Mouse (Mus musculus) intestine, postnatal 0 days (tissue): Measurements from ENCODE around the gene Spef1. TPM values are rescaled to one million over a fixed set of nuclear protein-coding genes. Genes with fewer than 3 reads are reported as not detected.

Experiments
- ATAC-seq: fragments of 200-750 bp; cut with Nextera tagmentation; 2 replicates; pipeline ENCODE4 v1.8.0; 2017; ENCODE audit warnings: mild to moderate bottlenecking, moderate TSS enrichment, moderate library complexity
- H3K27ac ChIP-seq: fragments of 300-500 bp; sonication (generic); 2 replicates; pipeline ENCODE4 v1.5.1; 2014; ENCODE audit warnings: mild to moderate bottlenecking, low read depth, low read length, moderate library complexity
- H3K27me3 ChIP-seq: fragments of 300-500 bp; sonication (generic); replicated peaks from 2 replicates; pipeline ENCODE4 v1.6.1; 2014; ENCODE audit warnings: low read length, mixed read lengths; ENCODE audit not compliant: control insufficient read depth, insufficient read depth
- H3K36me3 ChIP-seq: fragments of 300-500 bp; sonication (generic); 2 replicates; pipeline ENCODE4 v1.6.1; 2014; ENCODE audit warnings: mild to moderate bottlenecking, moderate library complexity; ENCODE audit not compliant: control insufficient read depth, insufficient read depth
- H3K4me1 ChIP-seq: fragments of 300-500 bp; sonication (generic); replicated peaks from 2 replicates; pipeline ENCODE4 v1.6.1; 2014; ENCODE audit warnings: antibody characterized with exemption, low read length, mixed read lengths; ENCODE audit not compliant: control insufficient read depth, insufficient read depth
- H3K4me2 ChIP-seq: fragments of 300-500 bp; sonication (generic); replicated peaks from 2 replicates; pipeline ENCODE4 v1.6.1; 2014; ENCODE audit warnings: low read depth, mild to moderate bottlenecking, moderate library complexity
- H3K4me3 ChIP-seq: fragments of 300-500 bp; sonication (generic); 2 replicates; pipeline ENCODE4 v1.5.1; 2014; ENCODE audit warnings: low read depth, low read length
- H3K9ac ChIP-seq: fragments of 300-500 bp; sonication (generic); 2 replicates; pipeline ENCODE4 v1.6.1; 2014; ENCODE audit warnings: mild to moderate bottlenecking, low read depth, low read length
- H3K9me3 ChIP-seq: fragments of 300-500 bp; sonication (generic); 2 replicates; pipeline ENCODE4 v1.6.1; 2016; ENCODE audit warnings: mixed run types; ENCODE audit not compliant: control insufficient read depth
- CTCF ChIP-seq: sonication (generic); IDR thresholded peaks from 2 replicates; pipeline ENCODE4 v1.5.1; 2016; ENCODE audit warnings: low read depth, mild to moderate bottlenecking, control low read depth, antibody characterized with exemption, moderate library complexity
- WGBS: fragments of 180-500 bp; shearing (Covaris S2); extraction: QIAGEN DNeasy Blood & Tissue Kit; methylation state at CpG from one replicate; pipeline ENCODE4 v1.1.7; 2014; 5-methylcytosine and 5-hydroxymethylcytosine counted together
- polyA plus RNA-seq: library from polyadenylated mRNA; unstranded; fragments of >200 nt; fragmentation: Nextera tagmentation; extraction: Ambion mirVana; gene quantifications from 2 replicates; pipeline ENCODE4 v1.2.1, GENCODE M21; 2015

The Spef1 gene
- polyA plus RNA-seq, 1 experiment from 2014 or later, result 2.0 TPM

GRCm38 (mm10) chr2:131187602-131187922 is 480 bp upstream of the Spef1 start:
- Histone ChIP-seq H3K27me3 (no peaks in the 10 kb centered on the region), H3K4me1 (peaks cover 3% of the 10 kb centered on the region; the same call in 1 of the 2 replicates), H3K27ac (no peak overlapping the region), H3K9me3 (no peaks in the 10 kb centered on the region), H3K4me2 (peak overlapping the region; percentile 78), H3K9ac (no peak overlapping the region), H3K4me3 (peak overlapping the region; percentile 53), H3K36me3 (peaks cover 9% of the 10 kb centered on the region; the same call in 1 of the 2 replicates)
- WGBS, result 36% methylated on average over 3 of the region's 3 CpGs
- TF ChIP-seq CTCF, result no peak
- no peak for ATAC-seq

- no peak; the same call in 1 of the 2 replicates for ATAC-seq
- Histone ChIP-seq H3K9ac (peak overlapping the region; percentile 55), H3K36me3 (peaks cover 2% of the 10 kb centered on the region; the same call in 1 of the 2 replicates), H3K4me3 (peak overlapping the region; percentile 53), H3K27ac (peak overlapping the region; percentile 35; the same call in 1 of the 2 replicates), H3K4me2 (peak overlapping the region; percentile 78), H3K27me3 (no peaks in the 10 kb centered on the region), H3K4me1 (peaks cover 3% of the 10 kb centered on the region; the same call in 1 of the 2 replicates), H3K9me3 (no peaks in the 10 kb centered on the region)
- TF ChIP-seq CTCF, result no peak
- WGBS, result 5% methylated on average over 14 of the region's 14 CpGs
Observed at GRCm38 (mm10) chr2:131186343-131186742, 739 bp downstream of the Spef1 start.

GRCm38 (mm10) chr2:131179990-131180587 is 7.0 kb downstream of the Spef1 start, which contains the start of gene Cenpb:
Cenpb (minus strand) TSS chr2:131180067.
- H3K9ac ChIP-seq, result peak within 1 kb of the TSS; percentile 96
- peak within 1 kb of the TSS; percentile 96 for H3K4me2 ChIP-seq
- H3K9me3 ChIP-seq, result no peaks in the 10 kb centered on the region
- ATAC-seq, result peak; percentile 81
- TF ChIP-seq CTCF, result peak; percentile 65
- WGBS, result 3% methylated on average over 45 of the region's 57 CpGs
- H3K27ac ChIP-seq, result peak within 1 kb of the TSS; percentile 98
- peak within 1 kb of the TSS; percentile 65 for H3K4me3 ChIP-seq
- H3K4me1 ChIP-seq, result peaks cover 16% of the 10 kb centered on the region
- no peaks in the 10 kb centered on the region for H3K36me3 ChIP-seq
- no peaks in the 10 kb centered on the region for H3K27me3 ChIP-seq

GRCm38 (mm10) chr2:131179246-131179886 is 7.7 kb downstream of the Spef1 start:
- Histone ChIP-seq H3K9ac (peak overlapping the region; percentile 96), H3K4me2 (peak overlapping the region; percentile 96), H3K36me3 (no peaks in the 10 kb centered on the region), H3K4me1 (peaks cover 20% of the 10 kb centered on the region), H3K4me3 (peak overlapping the region; percentile 65), H3K27me3 (no peaks in the 10 kb centered on the region), H3K9me3 (no peaks in the 10 kb centered on the region), H3K27ac (peak overlapping the region; percentile 98)
- under 1% methylated on average over 65 of the region's 67 CpGs for WGBS
- TF ChIP-seq CTCF, result peak; percentile 17; the same call in 1 of the 2 replicates
- ATAC-seq, result peak; percentile 62

DNA sequence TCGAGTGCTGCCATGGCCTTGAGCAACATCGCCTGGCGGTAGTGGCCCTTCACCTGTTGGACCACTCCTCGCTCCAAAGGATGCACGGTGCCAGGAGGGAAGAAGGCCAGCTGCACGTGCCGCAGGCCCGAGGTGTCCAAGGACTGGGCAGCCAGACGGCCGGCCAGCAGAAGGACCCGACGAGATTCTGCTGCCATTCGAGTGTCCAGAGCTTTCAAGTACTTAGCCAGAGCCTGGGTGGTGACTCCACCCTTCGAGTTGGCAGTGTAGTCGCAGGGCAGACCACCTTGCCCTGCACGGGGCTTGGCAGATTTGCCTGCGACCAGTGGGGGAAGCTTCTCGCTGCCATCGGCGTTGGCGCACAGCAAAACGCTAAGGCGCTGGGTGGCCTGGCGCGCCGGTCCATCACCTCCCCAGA is 8.2 kb downstream of the Spef1 start:
- H3K4me3 ChIP-seq, result peak overlapping the region; percentile 65
- no peak for ATAC-seq
- H3K4me2 ChIP-seq, result peak overlapping the region; percentile 96
- WGBS, result 15% methylated on average over 25 of the region's 26 CpGs
- no peaks in the 10 kb centered on the region for H3K36me3 ChIP-seq
- peaks cover 20% of the 10 kb centered on the region for H3K4me1 ChIP-seq
- H3K27ac ChIP-seq, result peak overlapping the region; percentile 98
- no peak for TF ChIP-seq CTCF
- peak overlapping the region; percentile 96 for H3K9ac ChIP-seq
- H3K9me3 ChIP-seq, result no peaks in the 10 kb centered on the region
- H3K27me3 ChIP-seq, result no peaks in the 10 kb centered on the region

- peaks cover 20% of the 10 kb centered on the region for H3K4me1 ChIP-seq
- peak overlapping the region; percentile 51 for H3K9ac ChIP-seq
- TF ChIP-seq CTCF, result no peak
- H3K36me3 ChIP-seq, result no peaks in the 10 kb centered on the region
- peak overlapping the region; percentile 70; the same call in 1 of the 2 replicates for H3K27ac ChIP-seq
- H3K27me3 ChIP-seq, result no peaks in the 10 kb centered on the region
- ATAC-seq, result no peak
- WGBS, result 47% methylated on average over 9 of the region's 9 CpGs
- peak overlapping the region; percentile 65 for H3K4me3 ChIP-seq
- H3K4me2 ChIP-seq, result peak overlapping the region; percentile 96
- no peaks in the 10 kb centered on the region for H3K9me3 ChIP-seq
Observed at GRCm38 (mm10) chr2:131177932-131178331, 9.2 kb downstream of the Spef1 start.
